Mouse (Mus musculus) neural tube, embryonic 11.5 days (tissue): Measurements from ENCODE around the gene Tlr12. TPM values are rescaled to one million over a fixed set of nuclear protein-coding genes. Genes with fewer than 3 reads are reported as not detected.

ENCODE experiments used
- ATAC-seq: fragments of 200-750 bp; cut with Nextera tagmentation; 2 replicates; pipeline ENCODE4 v1.8.0; 2017; ENCODE audit warnings: moderate number of reproducible peaks, mild to moderate bottlenecking, moderate TSS enrichment, moderate library complexity; ENCODE audit not compliant: insufficient read depth, low FRiP score, low TSS enrichment
- DNase-seq: peaks from one replicate; pipeline ENCODE4 v3.0.0-alpha.2; 2015; ENCODE audit warnings: low spot score
- H3K27ac ChIP-seq: fragments of 300-500 bp; sonication (generic); 2 replicates; pipeline ENCODE4 v1.5.1; 2014; ENCODE audit warnings: low read depth, mild to moderate bottlenecking, low read length
- H3K27me3 ChIP-seq: fragments of 300-500 bp; sonication (generic); 2 replicates; pipeline ENCODE4 v1.6.1; 2014; ENCODE audit warnings: mild to moderate bottlenecking, low read length, mixed read lengths; ENCODE audit not compliant: control insufficient read depth, insufficient read depth
- H3K36me3 ChIP-seq: fragments of 300-500 bp; sonication (generic); 2 replicates; pipeline ENCODE4 v1.6.1; 2014; ENCODE audit warnings: mild to moderate bottlenecking, low read length, moderate library complexity, mixed read lengths; ENCODE audit not compliant: control insufficient read depth, insufficient read depth
- H3K4me1 ChIP-seq: fragments of 300-500 bp; sonication (generic); 2 replicates; pipeline ENCODE4 v1.6.1; 2014; ENCODE audit warnings: low read length, mixed read lengths; ENCODE audit not compliant: control insufficient read depth, insufficient read depth
- H3K4me2 ChIP-seq: fragments of 300-500 bp; sonication (generic); 2 replicates; pipeline ENCODE4 v1.6.1; 2014; ENCODE audit warnings: low read depth, mild to moderate bottlenecking, moderate library complexity
- H3K4me3 ChIP-seq: fragments of 300-500 bp; sonication (generic); 2 replicates; pipeline ENCODE4 v1.5.1; 2014; ENCODE audit warnings: low read depth, low read length
- H3K9ac ChIP-seq: fragments of 300-500 bp; sonication (generic); 2 replicates; pipeline ENCODE4 v1.6.1; 2014; ENCODE audit warnings: mild to moderate bottlenecking, low read length
- H3K9me3 ChIP-seq: fragments of 300-500 bp; sonication (generic); 2 replicates; pipeline ENCODE4 v1.6.1; 2016; ENCODE audit warnings: low read length; ENCODE audit not compliant: control insufficient read depth
- WGBS: fragments of 180-500 bp; shearing (Covaris S2); extraction: QIAGEN DNeasy Blood & Tissue Kit; methylation state at CpG from one replicate; pipeline ENCODE4 v1.1.7; 2014; 5-methylcytosine and 5-hydroxymethylcytosine counted together
- polyA plus RNA-seq: library from polyadenylated mRNA; unstranded; fragments of >200 nt; fragmentation: Nextera tagmentation; extraction: Ambion mirVana; gene quantifications from 2 replicates; pipeline ENCODE4 v1.2.1, GENCODE M21; 2014

The Tlr12 gene
- polyA plus RNA-seq, 1 experiment from 2014 or later: 0.23 TPM

DNA sequence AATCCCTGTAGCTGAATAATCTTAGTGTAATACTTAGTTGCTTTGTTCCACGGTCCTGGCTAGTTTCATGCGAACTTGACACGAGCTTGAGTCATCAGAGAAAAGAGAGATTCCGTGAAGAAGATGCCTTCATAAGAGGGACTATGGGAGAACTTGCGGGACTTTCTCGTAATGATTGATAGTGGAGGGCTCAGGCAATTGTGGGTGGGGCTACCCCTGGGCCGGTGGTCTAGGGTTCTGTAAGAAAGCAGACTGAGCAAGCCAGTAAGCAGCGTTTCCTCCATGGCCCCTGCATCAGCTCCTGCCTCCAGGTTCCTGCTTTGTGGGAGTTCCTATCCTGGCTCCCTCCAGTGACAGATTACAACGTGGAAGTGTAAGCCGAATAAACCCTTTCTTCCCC, 7.7 kb downstream of the Tlr12 start:
- H3K36me3 ChIP-seq: no peaks in the 10 kb centered on the region
- DNase-seq (peak; percentile 20), ATAC-seq (no peak)
- WGBS: 34% methylated on average over 10 of the region's 10 CpGs
- H3K4me3 ChIP-seq: no peak overlapping the region
- no peaks in the 10 kb centered on the region for H3K27me3 ChIP-seq
- H3K4me2 ChIP-seq: peak overlapping the region; percentile 61
- H3K4me1 ChIP-seq: no peaks in the 10 kb centered on the region
- no peak overlapping the region for H3K9ac ChIP-seq
- H3K27ac ChIP-seq: no peak overlapping the region
- no peaks in the 10 kb centered on the region for H3K9me3 ChIP-seq

DNA sequence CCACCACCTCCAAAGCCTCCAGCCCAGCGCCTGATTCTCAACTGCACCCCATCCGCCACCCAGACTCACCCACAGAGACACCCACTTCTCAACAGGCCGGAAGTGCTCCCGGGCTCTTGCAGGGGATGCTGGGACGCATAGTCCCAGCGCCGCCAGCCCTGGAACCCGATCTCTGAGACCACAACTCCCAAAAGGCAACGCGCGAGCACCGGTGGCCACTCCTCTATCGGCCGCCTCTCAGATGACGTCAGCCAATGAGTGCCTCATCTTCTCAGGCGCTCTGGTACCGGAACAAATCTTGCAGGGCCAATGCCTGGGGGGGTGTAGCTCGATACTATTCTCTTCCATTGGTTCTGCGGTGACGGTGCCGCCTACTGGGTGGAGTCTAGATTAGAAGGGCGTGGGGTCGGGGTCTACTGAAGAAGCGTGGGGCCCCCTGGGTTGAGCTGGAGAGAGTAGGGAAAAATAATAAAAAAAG, 8.5 kb downstream of the Tlr12 start, which contains the start of gene Zscan20:
Zscan20 (minus strand) TSS at position 174 of the 478 bp plus-strand sequence.
- Histone ChIP-seq H3K27me3 (no peaks in the 10 kb centered on the region), H3K4me3 (peak within 1 kb of the TSS; percentile 58), H3K9me3 (no peaks in the 10 kb centered on the region), H3K36me3 (no peaks in the 10 kb centered on the region), H3K9ac (peak within 1 kb of the TSS; percentile 55), H3K4me1 (no peaks in the 10 kb centered on the region), H3K27ac (0 out of 2 replicates have a peak within 1 kb of the TSS, but pooled peaks have one; percentile 10), H3K4me2 (peak within 1 kb of the TSS; percentile 61)
- under 1% methylated on average over 24 of the region's 24 CpGs for WGBS
- ATAC-seq (peak; percentile 97), DNase-seq (peak; percentile 97)

DNA sequence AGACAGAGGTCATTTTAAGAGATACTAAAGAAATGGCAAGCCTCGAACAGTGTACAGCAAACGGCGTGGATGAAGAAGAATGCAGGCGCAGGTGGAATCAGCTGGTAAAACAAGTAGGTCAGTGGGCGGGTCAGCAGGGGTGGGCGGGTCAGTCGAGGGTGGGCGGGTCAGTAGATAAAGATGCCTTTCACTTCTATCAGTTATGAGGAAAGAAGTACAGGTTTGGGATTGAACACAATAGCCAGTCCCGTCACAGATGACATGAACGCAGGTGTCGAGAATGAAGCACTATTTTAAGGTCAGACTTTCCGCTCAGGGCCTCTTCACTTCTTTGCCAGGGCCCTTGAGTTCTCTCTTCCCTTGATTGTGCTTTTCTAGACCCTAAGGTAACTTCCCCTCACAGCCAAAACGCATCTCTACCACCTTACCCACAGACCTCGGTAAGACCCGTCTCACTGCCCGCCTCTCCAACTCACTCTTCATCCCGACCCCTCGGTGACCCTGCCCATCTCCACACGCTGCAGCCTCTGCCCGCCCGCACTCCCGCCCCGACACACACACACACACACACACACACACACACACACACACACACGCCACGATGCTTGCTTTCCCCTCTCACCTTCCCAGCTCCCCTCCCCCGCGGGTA, 9.0 kb downstream of the Tlr12 start:
- no peak for DNase-seq
- Histone ChIP-seq H3K27ac (0 out of 2 replicates have a peak overlapping the region, but pooled peaks have one; percentile 10), H3K9ac (peak overlapping the region; percentile 55), H3K36me3 (no peaks in the 10 kb centered on the region), H3K27me3 (no peaks in the 10 kb centered on the region), H3K9me3 (no peaks in the 10 kb centered on the region), H3K4me3 (peak overlapping the region; percentile 58), H3K4me2 (peak overlapping the region; percentile 61), H3K4me1 (no peaks in the 10 kb centered on the region)
- no peak for ATAC-seq
- 16% methylated on average over 21 of the region's 27 CpGs for WGBS

DNA sequence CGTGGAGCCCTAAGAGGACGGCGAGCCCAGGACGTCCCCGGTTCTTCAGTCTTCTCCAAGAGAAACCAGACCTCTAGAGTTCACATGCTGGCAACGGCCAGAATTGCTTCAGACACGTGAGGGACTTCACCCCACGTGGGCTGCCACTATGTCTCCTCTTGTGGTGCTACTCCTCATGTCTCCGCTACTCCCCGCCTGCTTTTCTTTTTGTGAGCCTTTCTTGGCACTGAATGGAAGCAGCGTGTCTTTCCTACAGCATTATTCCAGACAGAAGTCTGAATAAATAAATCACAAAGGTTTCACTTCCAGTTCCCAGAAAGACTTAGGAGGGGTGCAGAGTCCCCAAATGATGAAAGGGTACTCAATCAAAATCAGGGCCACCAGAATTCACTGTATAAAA, 10.8 kb downstream of the Tlr12 start:
- WGBS: 91% methylated on average over 11 of the region's 11 CpGs

DNA sequence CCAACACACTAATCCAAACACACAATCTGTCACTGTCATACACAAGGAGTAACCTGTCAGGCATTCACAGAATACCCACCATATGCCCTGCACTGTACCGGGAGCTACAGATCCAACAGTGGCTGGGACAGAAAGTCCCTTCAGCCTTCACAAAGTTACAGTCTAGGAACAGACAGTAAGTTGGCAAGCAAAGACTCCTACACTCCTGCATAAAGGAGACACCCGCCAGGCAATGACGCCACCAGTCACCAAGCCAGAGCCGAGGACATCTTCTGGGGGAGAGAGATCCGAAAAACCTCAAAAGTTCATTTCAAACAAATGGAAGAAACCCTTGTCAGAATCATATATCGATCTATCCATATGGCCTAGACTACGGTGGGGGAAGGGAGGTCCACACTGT, 11.8 kb downstream of the Tlr12 start:
- Histone ChIP-seq H3K9ac (no peak overlapping the region), H3K27me3 (no peaks in the 10 kb centered on the region), H3K4me1 (no peaks in the 10 kb centered on the region), H3K36me3 (peaks cover 4% of the 10 kb centered on the region; the same call in 1 of the 2 replicates), H3K4me2 (no peak overlapping the region), H3K4me3 (no peak overlapping the region), H3K27ac (no peak overlapping the region), H3K9me3 (no peaks in the 10 kb centered on the region)
- no peak for ATAC-seq
- 94% methylated on average over 7 of the region's 7 CpGs for whole genome bisulfite sequencing
- no peak for DNase-seq

More for the DNA sequence above, 10.8 kb downstream of the Tlr12 start:
- Histone ChIP-seq H3K9me3 (no peaks in the 10 kb centered on the region), H3K27me3 (no peaks in the 10 kb centered on the region), H3K4me1 (no peaks in the 10 kb centered on the region), H3K36me3 (peaks cover 4% of the 10 kb centered on the region; the same call in 1 of the 2 replicates), H3K9ac (no peak overlapping the region), H3K27ac (no peak overlapping the region), H3K4me3 (no peak overlapping the region), H3K4me2 (no peak overlapping the region)
- ATAC-seq (no peak), DNase-seq (no peak)

DNA sequence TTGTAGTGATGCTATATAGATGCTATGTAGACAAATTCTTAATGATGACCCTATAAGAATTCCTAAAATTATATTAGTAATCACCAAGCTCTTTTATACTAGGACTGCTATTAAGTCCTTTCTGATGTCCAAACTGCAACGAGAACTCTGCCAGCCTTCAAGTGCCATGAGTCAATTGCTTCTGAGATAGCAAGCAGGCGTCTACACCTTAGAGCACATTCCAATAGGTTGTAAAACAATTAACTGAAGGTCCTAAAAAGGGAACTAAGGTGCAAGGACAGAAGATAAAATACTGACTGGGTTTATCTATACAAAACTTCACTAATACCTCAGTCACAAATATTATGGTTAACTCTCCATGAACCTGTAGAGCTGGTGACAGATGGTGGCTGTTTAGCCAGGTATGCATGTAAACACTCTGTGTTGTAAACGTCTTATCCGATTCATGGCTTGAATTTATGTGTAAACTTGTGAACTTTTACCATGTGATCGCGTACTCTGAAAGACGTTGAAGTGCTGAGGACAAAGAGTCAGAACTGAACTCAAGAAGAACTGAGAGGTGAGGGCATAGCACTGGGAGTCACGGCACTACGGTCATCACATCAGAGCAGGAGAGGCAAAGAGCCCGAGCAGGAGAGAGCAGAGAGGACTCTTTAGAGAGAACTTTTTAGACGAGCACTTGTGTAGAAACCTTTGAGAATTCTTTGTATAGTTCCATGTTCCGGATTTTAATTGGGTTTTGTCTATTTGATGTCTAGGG, 20.4 kb downstream of the Tlr12 start:
- no peak overlapping the region for H3K4me3 ChIP-seq
- H3K4me1 ChIP-seq: no peaks in the 10 kb centered on the region
- no peaks in the 10 kb centered on the region for H3K27me3 ChIP-seq
- 75% methylated on average over 12 of the region's 12 CpGs for WGBS
- no peaks in the 10 kb centered on the region for H3K9me3 ChIP-seq
- DNase-seq: no peak
- H3K27ac ChIP-seq: no peak overlapping the region
- H3K4me2 ChIP-seq: no peak overlapping the region
- H3K36me3 ChIP-seq: peaks cover 4% of the 10 kb centered on the region; the same call in 1 of the 2 replicates
- no peak for ATAC-seq
- no peak overlapping the region for H3K9ac ChIP-seq

DNA sequence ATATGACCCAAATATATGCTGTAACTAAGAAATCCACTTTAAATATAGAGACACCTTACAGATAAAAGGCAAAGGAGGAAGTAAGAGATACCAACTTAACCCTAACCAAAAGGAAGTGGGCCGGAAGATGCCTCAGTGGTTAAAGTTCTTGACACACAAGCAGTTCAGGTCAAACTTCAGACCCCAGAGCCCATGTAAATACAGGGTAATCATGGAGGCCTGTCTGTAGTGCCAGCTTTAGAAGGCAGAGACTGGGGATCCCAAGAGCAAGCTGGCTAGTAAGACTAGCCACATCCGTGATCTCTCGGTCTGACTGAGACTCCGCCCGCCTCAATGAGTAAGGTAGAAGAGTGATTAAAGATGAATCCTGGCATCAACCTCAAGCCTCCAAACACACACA, 24.4 kb downstream of the Tlr12 start:
- ATAC-seq (no peak), DNase-seq (no peak)
- Histone ChIP-seq H3K9ac (no peak overlapping the region), H3K9me3 (no peaks in the 10 kb centered on the region), H3K4me2 (no peak overlapping the region), H3K36me3 (peaks cover 9% of the 10 kb centered on the region), H3K27me3 (no peaks in the 10 kb centered on the region), H3K27ac (no peak overlapping the region), H3K4me1 (no peaks in the 10 kb centered on the region), H3K4me3 (no peak overlapping the region)
- WGBS: 98% methylated on average over 5 of the region's 5 CpGs

DNA sequence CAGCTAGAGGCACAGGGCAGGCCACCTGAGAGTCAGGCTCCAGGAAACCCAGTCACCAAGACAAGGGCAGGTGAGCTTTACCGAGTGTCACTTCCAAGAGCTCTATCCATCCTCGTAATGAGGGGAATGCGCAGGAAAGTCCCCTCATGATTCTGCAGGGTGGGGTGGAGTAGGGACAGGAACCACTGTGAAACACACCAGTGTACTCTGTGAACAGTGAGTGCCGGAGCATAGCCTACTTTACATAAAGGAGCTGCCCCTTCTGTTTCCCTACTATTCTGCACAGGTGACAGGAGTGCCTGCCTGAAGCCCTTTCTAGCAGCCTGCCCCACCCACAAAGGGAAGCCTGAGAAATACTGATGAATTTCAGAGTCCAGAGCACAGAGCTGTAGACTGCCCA, 25.1 kb downstream of the Tlr12 start:
- no peaks in the 10 kb centered on the region for H3K9me3 ChIP-seq
- H3K4me2 ChIP-seq: no peak overlapping the region
- no peak overlapping the region for H3K9ac ChIP-seq
- no peak overlapping the region for H3K4me3 ChIP-seq
- H3K4me1 ChIP-seq: no peaks in the 10 kb centered on the region
- DNase-seq (no peak), ATAC-seq (no peak)
- H3K27ac ChIP-seq: no peak overlapping the region
- 94% methylated on average over 4 of the region's 4 CpGs for WGBS
- peaks cover 10% of the 10 kb centered on the region for H3K36me3 ChIP-seq
- no peaks in the 10 kb centered on the region for H3K27me3 ChIP-seq
